21 mouse cellular contexts compared by ENCODE assay signal in the genomic region with DNA sequence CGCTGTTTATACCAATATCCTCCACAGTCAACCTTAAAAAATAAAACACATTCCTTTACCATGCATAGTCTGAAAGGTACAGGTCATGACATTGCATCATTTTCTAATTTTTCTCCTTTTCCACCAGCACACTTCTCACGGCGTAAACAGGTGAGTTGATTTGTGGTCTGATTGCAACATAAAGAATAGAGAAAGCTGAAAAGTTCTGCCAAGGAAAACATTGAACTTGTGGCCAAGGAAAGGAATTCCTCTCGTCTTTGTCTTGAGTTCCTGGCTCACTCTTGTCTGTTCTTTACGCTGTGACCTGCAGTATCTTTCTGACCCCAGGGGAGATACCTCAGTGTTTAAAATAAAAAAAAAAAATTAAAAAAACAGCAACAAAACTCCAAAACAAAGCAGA.
A peak's percentile ranks its signal among the peaks of the same experiment; 100 is the strongest.
DNase-seq lines count a peak whose midpoint lies in the region; ATAC-seq and TF ChIP-seq lines count a peak whose summit lies in the region.
"Had no signal": no experiment of that assay in that cellular context is flagged by ENCODE, and none has a peak within 500 bp of the region (broad histone marks: within the 10 kb centered on the region; RNA-seq: fewer than 3 reads in every experiment).

No protein-coding gene starts in this region.

- 71% methylated on average over 5 of the region's 5 CpGs for WGBS in lung, postnatal 0 days

- no peak for TF ChIP-seq EP300 in lung, postnatal 0 days (IDR thresholded peaks at IDR 0.05)

- H3K9ac ChIP-seq in lung, postnatal 0 days (replicated peaks; ENCODE audit: low read depth): no peak overlapping the region

- H3K4me2 ChIP-seq in lung, postnatal 0 days (replicated peaks; ENCODE audit: low read depth, low read length): no peak overlapping the region

- H3K27me3 ChIP-seq in lung, postnatal 0 days (replicated peaks; ENCODE audit: insufficient read depth, low read length): no peaks in the 10 kb centered on the region
- H3K27me3 ChIP-seq: CH12.LX, Patski had no signal

- H3K9me3 ChIP-seq in lung, postnatal 0 days (ENCODE audit: low read length): no peaks in the 10 kb centered on the region

- H3K4me1 ChIP-seq in lung, postnatal 0 days (ENCODE audit: insufficient read depth, low read depth, low read length): no peaks in the 10 kb centered on the region

- H3K36me3 ChIP-seq in lung, postnatal 0 days (ENCODE audit: insufficient read depth, low read length): no peaks in the 10 kb centered on the region
- H3K36me3 ChIP-seq: G1E had no signal

- peak; percentile 45 for DNase-seq in lung, postnatal 0 days (ENCODE audit: low spot score)
- no peak for DNase-seq in lung, postnatal 4 days
- peak; percentile 63 for DNase-seq in fat pad, adult 2 months (ENCODE audit: extremely low read depth, low read depth, low spot score)
- DNase-seq in gonadal fat pad, adult 2 months (ENCODE audit: low read depth): peak; percentile 68
- no peak for DNase-seq in layer of hippocampus, adult 11-12 months (ENCODE audit: low spot score)
- DNase-seq in thymus, postnatal 10 days (ENCODE audit: low spot score in 2 of 2): no peak
- DNase-seq: adrenal gland, adult 2 months; adrenal gland, adult 8-10 months; adrenal gland, postnatal 10 days; adrenal gland, postnatal 14 days; adrenal gland, postnatal 25 days; adrenal gland, postnatal 36 days; B cell, adult 2 months; cerebellum, adult 11 months; cerebellum, adult 11-12 months; cerebellum, adult 18-20 months had no signal

- ATAC-seq in lung, postnatal 0 days: no peak
- ATAC-seq: activated CD4-positive, CD25-positive, alpha-beta regulatory T cell, adult 4 months; CD4-positive, CD25-positive, alpha-beta regulatory T cell, adult 4 months; Patski had no signal

- H3K4me3 ChIP-seq in lung, postnatal 0 days (ENCODE audit: low read depth, low read length): no peak overlapping the region

- TF ChIP-seq CTCF in lung, postnatal 0 days (IDR thresholded peaks at IDR 0.05): no peak

- no peak overlapping the region for H3K27ac ChIP-seq in lung, postnatal 0 days (ENCODE audit: low read length)

Comparison
In these comparisons a context has a peak if more than half of its experiments do, and no peak if none do; other contexts are left out.
1. DNase-seq: peak in lung, postnatal 0 days (single experiment), fat pad, adult 2 months (single experiment) and gonadal fat pad, adult 2 months (single experiment); none in lung, postnatal 4 days (0 of 2), layer of hippocampus, adult 11-12 months (single experiment) and thymus, postnatal 10 days (0 of 2).